Mouse (Mus musculus): Measurements from ENCODE around the gene Itgb5. TPM values are rescaled to one million over a fixed set of nuclear protein-coding genes. Genes with fewer than 3 reads are reported as not detected.

Itgb5 gene
- polyA plus RNA-seq, 1 experiment, result 59.7 TPM

DNA sequence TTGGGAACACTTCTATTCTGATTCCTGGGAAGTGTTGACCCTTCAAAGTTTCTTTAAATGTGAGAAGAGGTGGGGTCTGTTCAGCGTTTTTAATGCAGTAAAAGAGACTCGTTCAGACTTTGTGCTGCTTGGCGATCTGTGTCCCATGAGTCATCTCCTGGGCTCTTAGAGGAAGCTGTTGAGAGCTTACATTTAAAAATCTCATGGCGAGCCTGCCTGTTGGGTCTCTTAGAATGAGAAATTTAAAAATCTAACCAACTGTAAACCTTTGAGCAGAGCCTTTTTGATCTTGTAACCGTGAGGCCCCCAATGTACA is 93.5 kb downstream of the Itgb5 start:
- no peaks in the 10 kb centered on the region for H3K27me3 ChIP-seq (ENCODE audit: control insufficient read depth, insufficient read depth, low read length, poor library complexity, severe bottlenecking)
- no peaks in the 10 kb centered on the region for H3K9me3 ChIP-seq (replicated peaks; ENCODE audit: control insufficient read depth, insufficient read depth, low read length, poor library complexity, severe bottlenecking)
- no peaks in the 10 kb centered on the region for H3K4me1 ChIP-seq (ENCODE audit: control insufficient read depth, insufficient read depth, low read length)
- no peak overlapping the region for H3K4me3 ChIP-seq (ENCODE audit: low read depth, low read length)
- TF ChIP-seq EP300 (IDR thresholded peaks at IDR 0.05; ENCODE audit: insufficient read depth, low read depth, low read length) (no peak), POLR2A (IDR thresholded peaks at IDR 0.05; ENCODE audit: insufficient read depth, low read length) (no peak), CTCF (IDR thresholded peaks at IDR 0.05; ENCODE audit: low read depth, low read length) (no peak)
- H3K9ac ChIP-seq (ENCODE audit: low read depth, poor library complexity, severe bottlenecking), result no peak overlapping the region
- H3K36me3 ChIP-seq (ENCODE audit: control insufficient read depth, insufficient read depth, low read length, poor library complexity, severe bottlenecking), result no peaks in the 10 kb centered on the region
- no peak overlapping the region for H3K27ac ChIP-seq (ENCODE audit: insufficient read depth, low read length)

DNA sequence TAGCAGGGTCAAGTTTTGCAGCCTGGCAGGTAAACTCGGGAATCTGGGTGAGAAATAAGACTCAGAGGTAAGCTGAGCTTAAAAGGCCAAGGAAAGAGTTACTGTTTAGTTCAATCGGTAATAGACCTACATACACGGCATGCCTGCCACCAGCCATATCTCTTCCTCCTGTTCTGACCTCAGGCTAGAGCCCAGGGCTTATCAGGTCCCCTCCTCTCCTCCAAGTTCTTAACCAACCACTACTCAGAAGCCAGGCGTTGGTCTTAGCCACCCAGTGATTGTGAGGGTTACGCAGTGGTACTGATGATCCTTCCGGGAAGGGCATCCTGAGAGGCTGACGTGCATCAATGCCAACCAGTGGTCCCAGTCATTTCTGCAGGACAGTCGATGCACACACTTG is 94.3 kb downstream of the Itgb5 start:
- Histone ChIP-seq H3K4me1 (ENCODE audit: control insufficient read depth, insufficient read depth, low read length) (no peaks in the 10 kb centered on the region), H3K9me3 (replicated peaks; ENCODE audit: control insufficient read depth, insufficient read depth, low read length, poor library complexity, severe bottlenecking) (no peaks in the 10 kb centered on the region), H3K36me3 (ENCODE audit: control insufficient read depth, insufficient read depth, low read length, poor library complexity, severe bottlenecking) (no peaks in the 10 kb centered on the region), H3K27me3 (ENCODE audit: control insufficient read depth, insufficient read depth, low read length, poor library complexity, severe bottlenecking) (no peaks in the 10 kb centered on the region), H3K27ac (ENCODE audit: insufficient read depth, low read length) (no peak overlapping the region), H3K9ac (ENCODE audit: low read depth, poor library complexity, severe bottlenecking) (no peak overlapping the region), H3K4me3 (ENCODE audit: low read depth, low read length) (no peak overlapping the region)
- TF ChIP-seq CTCF (IDR thresholded peaks at IDR 0.05; ENCODE audit: low read depth, low read length) (no peak), POLR2A (IDR thresholded peaks at IDR 0.05; ENCODE audit: insufficient read depth, low read length) (no peak), EP300 (IDR thresholded peaks at IDR 0.05; ENCODE audit: insufficient read depth, low read depth, low read length) (no peak)

DNA sequence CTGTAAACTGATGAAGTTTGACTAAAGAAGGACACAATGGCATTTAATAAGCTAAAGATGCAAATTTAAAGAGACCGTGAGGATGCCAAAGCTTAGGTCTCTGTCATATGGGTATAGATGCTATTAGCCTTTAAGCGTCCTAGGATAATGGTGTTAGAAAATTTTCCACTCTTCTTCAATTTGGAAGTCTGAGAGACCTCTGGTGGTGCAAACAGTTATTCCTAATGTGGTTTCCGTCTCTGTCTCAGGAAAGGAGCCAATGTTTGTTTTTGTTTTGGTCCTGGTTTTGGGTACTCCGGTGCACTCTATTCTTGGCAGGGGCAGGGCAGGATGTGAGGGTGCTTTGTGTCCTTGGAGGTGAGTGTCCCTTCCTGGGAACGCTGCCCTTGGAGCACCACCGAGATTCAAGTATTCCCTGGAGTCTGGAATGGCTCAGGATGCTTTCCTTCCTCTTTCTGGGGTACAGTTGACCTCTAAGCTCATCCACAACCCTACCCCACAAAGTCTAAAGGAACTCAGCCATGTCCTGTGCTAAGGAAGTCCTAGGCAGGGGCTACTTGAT is 97.9 kb downstream of the Itgb5 start:
- Histone ChIP-seq H3K27ac (ENCODE audit: insufficient read depth, low read length) (no peak overlapping the region), H3K27me3 (ENCODE audit: control insufficient read depth, insufficient read depth, low read length, poor library complexity, severe bottlenecking) (no peaks in the 10 kb centered on the region), H3K4me1 (ENCODE audit: control insufficient read depth, insufficient read depth, low read length) (no peaks in the 10 kb centered on the region), H3K36me3 (ENCODE audit: control insufficient read depth, insufficient read depth, low read length, poor library complexity, severe bottlenecking) (no peaks in the 10 kb centered on the region), H3K9me3 (replicated peaks; ENCODE audit: control insufficient read depth, insufficient read depth, low read length, poor library complexity, severe bottlenecking) (no peaks in the 10 kb centered on the region), H3K9ac (ENCODE audit: low read depth, poor library complexity, severe bottlenecking) (no peak overlapping the region), H3K4me3 (ENCODE audit: low read depth, low read length) (no peak overlapping the region)
- TF ChIP-seq POLR2A (IDR thresholded peaks at IDR 0.05; ENCODE audit: insufficient read depth, low read length), result no peak
- no peak for TF ChIP-seq CTCF (IDR thresholded peaks at IDR 0.05; ENCODE audit: low read depth, low read length)
- TF ChIP-seq EP300 (IDR thresholded peaks at IDR 0.05; ENCODE audit: insufficient read depth, low read depth, low read length), result no peak

DNA sequence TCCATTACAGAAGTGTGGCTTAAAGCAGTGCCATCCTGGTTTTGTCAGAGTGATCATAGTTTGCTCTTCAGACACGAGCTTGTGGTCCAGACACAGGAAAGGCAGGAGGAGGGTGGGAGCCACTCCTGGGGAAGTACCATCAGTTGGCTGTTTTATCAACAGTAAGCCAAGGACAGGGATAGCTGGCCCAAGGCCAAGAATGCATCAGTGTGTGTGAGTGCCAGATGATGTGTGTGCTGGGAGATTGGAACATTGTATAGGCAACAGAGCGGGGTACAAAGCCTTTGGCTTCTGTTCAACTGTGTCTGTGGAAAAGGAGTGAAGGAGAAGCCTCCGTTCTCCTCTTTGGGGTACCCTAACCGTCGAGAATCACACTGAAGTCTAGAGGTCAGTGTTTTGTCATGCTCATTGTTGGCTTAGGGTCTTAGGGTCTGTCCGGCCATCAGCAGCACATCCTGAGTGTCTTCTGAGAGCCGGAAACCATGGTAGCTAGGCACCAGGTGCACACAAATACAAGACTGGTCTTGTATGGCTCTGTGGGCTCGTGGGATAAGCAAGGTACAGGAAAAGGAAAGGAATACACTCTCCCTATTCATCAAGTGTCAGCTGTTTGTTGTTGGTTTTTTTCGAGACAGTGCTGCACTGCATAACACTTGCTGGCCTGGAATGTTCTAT is 99.5 kb downstream of the Itgb5 start:
- no peak overlapping the region for H3K27ac ChIP-seq (ENCODE audit: insufficient read depth, low read length)
- H3K4me1 ChIP-seq (ENCODE audit: control insufficient read depth, insufficient read depth, low read length), result no peaks in the 10 kb centered on the region
- no peaks in the 10 kb centered on the region for H3K36me3 ChIP-seq (ENCODE audit: control insufficient read depth, insufficient read depth, low read length, poor library complexity, severe bottlenecking)
- H3K9ac ChIP-seq (ENCODE audit: low read depth, poor library complexity, severe bottlenecking), result no peak overlapping the region
- no peaks in the 10 kb centered on the region for H3K27me3 ChIP-seq (ENCODE audit: control insufficient read depth, insufficient read depth, low read length, poor library complexity, severe bottlenecking)
- no peak overlapping the region for H3K4me3 ChIP-seq (ENCODE audit: low read depth, low read length)
- no peaks in the 10 kb centered on the region for H3K9me3 ChIP-seq (replicated peaks; ENCODE audit: control insufficient read depth, insufficient read depth, low read length, poor library complexity, severe bottlenecking)
- no peak for TF ChIP-seq POLR2A (IDR thresholded peaks at IDR 0.05; ENCODE audit: insufficient read depth, low read length)
- TF ChIP-seq CTCF (IDR thresholded peaks at IDR 0.05; ENCODE audit: low read depth, low read length), result no peak
- TF ChIP-seq EP300 (IDR thresholded peaks at IDR 0.05; ENCODE audit: insufficient read depth, low read depth, low read length), result no peak

DNA sequence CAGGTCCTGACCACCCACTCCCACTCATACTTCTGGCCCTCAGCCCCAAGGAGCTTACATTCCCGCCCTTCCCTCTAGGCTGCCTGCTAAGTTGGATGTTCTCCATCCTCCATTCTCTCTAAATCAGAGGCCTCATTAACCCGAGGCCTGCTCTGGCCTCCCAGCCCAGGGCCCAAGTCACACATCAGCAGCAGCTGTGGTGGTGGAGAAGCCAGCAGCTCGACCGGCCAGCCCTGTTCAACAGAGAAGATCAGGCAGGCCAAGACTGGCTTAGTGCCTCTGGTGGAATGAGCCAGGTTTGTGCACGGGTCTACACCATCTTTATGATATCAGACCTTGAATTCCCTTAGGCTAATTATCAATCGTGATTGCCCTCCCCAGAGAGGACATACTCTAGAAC is 101.3 kb downstream of the Itgb5 start:
- no peak overlapping the region for H3K4me3 ChIP-seq (ENCODE audit: low read depth, low read length)
- H3K36me3 ChIP-seq (ENCODE audit: control insufficient read depth, insufficient read depth, low read length, poor library complexity, severe bottlenecking), result no peaks in the 10 kb centered on the region
- no peaks in the 10 kb centered on the region for H3K27me3 ChIP-seq (ENCODE audit: control insufficient read depth, insufficient read depth, low read length, poor library complexity, severe bottlenecking)
- TF ChIP-seq EP300 (IDR thresholded peaks at IDR 0.05; ENCODE audit: insufficient read depth, low read depth, low read length) (no peak), POLR2A (IDR thresholded peaks at IDR 0.05; ENCODE audit: insufficient read depth, low read length) (no peak), CTCF (IDR thresholded peaks at IDR 0.05; ENCODE audit: low read depth, low read length) (no peak)
- no peaks in the 10 kb centered on the region for H3K4me1 ChIP-seq (ENCODE audit: control insufficient read depth, insufficient read depth, low read length)
- no peak overlapping the region for H3K9ac ChIP-seq (ENCODE audit: low read depth, poor library complexity, severe bottlenecking)
- H3K27ac ChIP-seq (ENCODE audit: insufficient read depth, low read length), result no peak overlapping the region
- no peaks in the 10 kb centered on the region for H3K9me3 ChIP-seq (replicated peaks; ENCODE audit: control insufficient read depth, insufficient read depth, low read length, poor library complexity, severe bottlenecking)

DNA sequence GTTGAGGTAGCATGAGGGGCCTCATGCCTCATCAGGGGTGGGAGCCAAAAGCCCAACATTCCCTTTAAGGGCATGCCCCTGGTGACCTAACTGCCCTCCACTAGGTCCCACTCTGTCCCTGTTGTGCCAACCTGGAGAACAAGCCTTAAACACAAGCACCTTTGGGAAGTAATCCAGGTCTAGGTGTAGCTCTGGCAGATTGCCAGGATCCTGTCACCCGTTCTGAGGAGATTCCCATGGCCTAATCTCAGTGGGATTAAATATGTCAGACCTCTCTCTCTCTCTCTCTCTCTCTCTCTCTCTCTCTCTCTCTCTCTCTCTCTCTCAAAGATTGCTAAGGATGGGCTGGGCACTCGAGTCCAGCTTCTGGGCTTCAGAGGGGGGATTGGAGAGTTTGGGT is 102.2 kb downstream of the Itgb5 start:
- H3K27me3 ChIP-seq (ENCODE audit: control insufficient read depth, insufficient read depth, low read length, poor library complexity, severe bottlenecking), result no peaks in the 10 kb centered on the region
- no peak overlapping the region for H3K9ac ChIP-seq (ENCODE audit: low read depth, poor library complexity, severe bottlenecking)
- no peaks in the 10 kb centered on the region for H3K4me1 ChIP-seq (ENCODE audit: control insufficient read depth, insufficient read depth, low read length)
- H3K27ac ChIP-seq (ENCODE audit: insufficient read depth, low read length), result no peak overlapping the region
- H3K36me3 ChIP-seq (ENCODE audit: control insufficient read depth, insufficient read depth, low read length, poor library complexity, severe bottlenecking), result no peaks in the 10 kb centered on the region
- H3K4me3 ChIP-seq (ENCODE audit: low read depth, low read length), result no peak overlapping the region
- H3K9me3 ChIP-seq (replicated peaks; ENCODE audit: control insufficient read depth, insufficient read depth, low read length, poor library complexity, severe bottlenecking), result no peaks in the 10 kb centered on the region
- no peak for TF ChIP-seq POLR2A (IDR thresholded peaks at IDR 0.05; ENCODE audit: insufficient read depth, low read length)
- TF ChIP-seq CTCF (IDR thresholded peaks at IDR 0.05; ENCODE audit: low read depth, low read length), result no peak
- no peak for TF ChIP-seq EP300 (IDR thresholded peaks at IDR 0.05; ENCODE audit: insufficient read depth, low read depth, low read length)
